Mouse (Mus musculus): ENCODE results near the gene Sc5d. TPM values are rescaled to one million over a fixed set of nuclear protein-coding genes. Genes with fewer than 3 reads are reported as not detected.

Sc5d gene
- total and polyA plus RNA-seq, 3 experiments = 23.3 to 111 (median 77.4) TPM

- no peak for TF ChIP-seq E2F4 (IDR thresholded peaks at IDR 0.05; ENCODE audit: insufficient replicate concordance, low read depth, low read length)
- no peak for TF ChIP-seq USF1 (IDR thresholded peaks at IDR 0.05; ENCODE audit: low read depth, low read length)
- TF ChIP-seq MEF2A (IDR thresholded peaks at IDR 0.05; ENCODE audit: borderline replicate concordance, low read depth, low read length) = no peak
- TF ChIP-seq RCOR1 (conservative IDR thresholded peaks at IDR 0.05; ENCODE audit: low read depth, low read length) = no peak
- no peak for TF ChIP-seq KAT2A (IDR thresholded peaks at IDR 0.05; ENCODE audit: insufficient replicate concordance, low read length)
- H3K27me3 ChIP-seq (replicated peaks) = no peaks in the 10 kb centered on the region
- no peak for DNase-seq (ENCODE audit: extremely low read depth)
- in situ Hi-C loops (cut with MboI; ENCODE audit: low pct_ligation_motif_present, low pct_unique_long_range_greater_than_20kb, low sequenced_read_pairs) (no loop called here), dilution Hi-C loops (cut with MboI; ENCODE audit: extremely low pct_ligation_motif_present, extremely low pct_unique_long_range_greater_than_20kb, low sequenced_read_pairs) (no loop called here)
- no peak overlapping the region for H3K27ac ChIP-seq (ENCODE audit: insufficient read depth, low read depth)
- no peak overlapping the region for H3K4me3 ChIP-seq (replicated peaks in 1 of 3; ENCODE audit: low read depth in 2 of 3, low read length in 2 of 3, poor library complexity in 1 of 3)
- H3K9me3 ChIP-seq (replicated peaks; ENCODE audit: low read length) = peaks cover 4% of the 10 kb centered on the region
- H3K79me2 ChIP-seq (replicated peaks; ENCODE audit: control insufficient read depth, extremely low read depth, insufficient read depth, poor library complexity, severe bottlenecking) = no peaks in the 10 kb centered on the region
- H3K4me1 ChIP-seq (ENCODE audit: control insufficient read depth in 1 of 2, insufficient read depth in 2 of 2) = no peaks in the 10 kb centered on the region; a peak in 1 of 4 replicates
- no peak overlapping the region for H3K4me2 ChIP-seq (ENCODE audit: insufficient read depth, low read depth, poor library complexity, severe bottlenecking)
- no peak overlapping the region for H3K9ac ChIP-seq (ENCODE audit: insufficient read depth, low read depth)
- H3K36me3 ChIP-seq (replicated peaks in 1 of 2; ENCODE audit: control insufficient read depth in 1 of 2, insufficient read depth in 1 of 2, low read length in 1 of 2) = no peaks in the 10 kb centered on the region
Measured at GRCm38 (mm10) chr9:42279676-42280075, 15.6 kb upstream of the Sc5d start.

GRCm38 (mm10) chr9:42278046-42278445, 14.0 kb upstream of the Sc5d start:
- no peak overlapping the region for H3K4me3 ChIP-seq (replicated peaks in 1 of 3; ENCODE audit: low read depth in 2 of 3, low read length in 2 of 3, poor library complexity in 1 of 3)
- dilution Hi-C loops (cut with MboI; ENCODE audit: extremely low pct_ligation_motif_present, extremely low pct_unique_long_range_greater_than_20kb, low sequenced_read_pairs) = no loop called here
- no peak overlapping the region for H3K4me2 ChIP-seq (ENCODE audit: insufficient read depth, low read depth, poor library complexity, severe bottlenecking)
- H3K9me3 ChIP-seq (replicated peaks; ENCODE audit: low read length) = peaks cover 4% of the 10 kb centered on the region
- H3K36me3 ChIP-seq (replicated peaks in 1 of 2; ENCODE audit: control insufficient read depth in 1 of 2, insufficient read depth in 1 of 2, low read length in 1 of 2) = no peaks in the 10 kb centered on the region
- H3K27me3 ChIP-seq (replicated peaks) = no peaks in the 10 kb centered on the region
- no peak for DNase-seq (ENCODE audit: extremely low read depth)
- no peak overlapping the region for H3K9ac ChIP-seq (ENCODE audit: insufficient read depth, low read depth)
- H3K4me1 ChIP-seq (ENCODE audit: control insufficient read depth in 1 of 2, insufficient read depth in 2 of 2) = peaks cover 4 to 11% of the 10 kb centered on the region in 2 experiments
- in situ Hi-C loops (cut with MboI; ENCODE audit: low pct_ligation_motif_present, low pct_unique_long_range_greater_than_20kb, low sequenced_read_pairs) = no loop called here
- H3K79me2 ChIP-seq (replicated peaks; ENCODE audit: control insufficient read depth, extremely low read depth, insufficient read depth, poor library complexity, severe bottlenecking) = no peaks in the 10 kb centered on the region
- TF ChIP-seq POLR2A (IDR thresholded peaks at IDR 0.05; ENCODE audit: low read depth, low read length) = no peak
- TF ChIP-seq E2F4 (IDR thresholded peaks at IDR 0.05; ENCODE audit: insufficient replicate concordance, low read depth, low read length) = no peak
- no peak for TF ChIP-seq GABPA (IDR thresholded peaks at IDR 0.05; ENCODE audit: insufficient replicate concordance, low read depth, low read length)
- no peak for TF ChIP-seq ELF1 (IDR thresholded peaks at IDR 0.05; ENCODE audit: low read depth, low read length)
- TF ChIP-seq TCF12 (IDR thresholded peaks at IDR 0.05; ENCODE audit: low read depth, low read length) = no peak
- no peak for TF ChIP-seq ZNF384 (IDR thresholded peaks at IDR 0.05; ENCODE audit: low read depth, low read length)
- TF ChIP-seq CHD1 (IDR thresholded peaks at IDR 0.05; ENCODE audit: low read depth, low read length) = no peak
- TF ChIP-seq SIN3A (IDR thresholded peaks at IDR 0.05; ENCODE audit: low read length) = no peak
- TF ChIP-seq CTCF (conservative IDR thresholded peaks at IDR 0.05 in 1 of 2, IDR thresholded peaks at IDR 0.05 in 1 of 2; ENCODE audit: low read depth in 2 of 2, low read length in 2 of 2) = no peak
- no peak for TF ChIP-seq POLR2AphosphoS2 (IDR thresholded peaks at IDR 0.05; ENCODE audit: low read depth, low read length)
- H3K27ac ChIP-seq (ENCODE audit: insufficient read depth, low read depth) = no peak overlapping the region

GRCm38 (mm10) chr9:42277606-42278005, 13.6 kb upstream of the Sc5d start:
- H3K9ac ChIP-seq (ENCODE audit: insufficient read depth, low read depth) = no peak overlapping the region
- peaks cover 4% of the 10 kb centered on the region for H3K9me3 ChIP-seq (replicated peaks; ENCODE audit: low read length)
- no peak overlapping the region for H3K4me2 ChIP-seq (ENCODE audit: insufficient read depth, low read depth, poor library complexity, severe bottlenecking)
- dilution Hi-C loops (cut with MboI; ENCODE audit: extremely low pct_ligation_motif_present, extremely low pct_unique_long_range_greater_than_20kb, low sequenced_read_pairs) = no loop called here
- no peak for DNase-seq (ENCODE audit: extremely low read depth)
- no peaks in the 10 kb centered on the region for H3K79me2 ChIP-seq (replicated peaks; ENCODE audit: control insufficient read depth, extremely low read depth, insufficient read depth, poor library complexity, severe bottlenecking)
- H3K4me3 ChIP-seq (replicated peaks in 1 of 3; ENCODE audit: low read depth in 2 of 3, low read length in 2 of 3, poor library complexity in 1 of 3) = no peak overlapping the region
- peaks cover 4 to 16% of the 10 kb centered on the region in 2 experiments for H3K4me1 ChIP-seq (ENCODE audit: control insufficient read depth in 1 of 2, insufficient read depth in 2 of 2)
- H3K27me3 ChIP-seq (replicated peaks) = no peaks in the 10 kb centered on the region
- TF ChIP-seq TCF12 (IDR thresholded peaks at IDR 0.05; ENCODE audit: low read depth, low read length) (no peak), KAT2A (IDR thresholded peaks at IDR 0.05; ENCODE audit: insufficient replicate concordance, low read length) (no peak), E2F4 (IDR thresholded peaks at IDR 0.05; ENCODE audit: insufficient replicate concordance, low read depth, low read length) (no peak), POLR2AphosphoS2 (IDR thresholded peaks at IDR 0.05; ENCODE audit: low read depth, low read length) (no peak), ZKSCAN1 (IDR thresholded peaks at IDR 0.05; ENCODE audit: borderline replicate concordance, low read depth, low read length) (no peak), MEF2A (IDR thresholded peaks at IDR 0.05; ENCODE audit: borderline replicate concordance, low read depth, low read length) (no peak), ETS1 (conservative IDR thresholded peaks at IDR 0.05; ENCODE audit: low read depth, low read length) (no peak), TBP (conservative IDR thresholded peaks at IDR 0.05; ENCODE audit: low read depth, low read length) (no peak), MAZ (IDR thresholded peaks at IDR 0.05; ENCODE audit: low read depth, low read length) (no peak), RAD21 (IDR thresholded peaks at IDR 0.05; ENCODE audit: low read depth, low read length) (no peak), ZMIZ1 (IDR thresholded peaks at IDR 0.05; ENCODE audit: low read depth, low read length) (no peak), BHLHE40 (IDR thresholded peaks at IDR 0.05; ENCODE audit: low read depth, low read length) (no peak), POLR2A (IDR thresholded peaks at IDR 0.05; ENCODE audit: low read depth, low read length) (no peak), HCFC1 (IDR thresholded peaks at IDR 0.05; ENCODE audit: low read depth, low read length) (no peak), USF2 (conservative IDR thresholded peaks at IDR 0.05; ENCODE audit: low read depth, low read length) (no peak), SMC3 (IDR thresholded peaks at IDR 0.05; ENCODE audit: low read depth, low read length) (no peak), MAX (IDR thresholded peaks at IDR 0.05; ENCODE audit: low read length) (no peak), MXI1 (IDR thresholded peaks at IDR 0.05; ENCODE audit: low read depth, low read length) (no peak)
- in situ Hi-C loops (cut with MboI; ENCODE audit: low pct_ligation_motif_present, low pct_unique_long_range_greater_than_20kb, low sequenced_read_pairs) = no loop called here
- H3K36me3 ChIP-seq (replicated peaks in 1 of 2; ENCODE audit: control insufficient read depth in 1 of 2, insufficient read depth in 1 of 2, low read length in 1 of 2) = no peaks in the 10 kb centered on the region
- no peak overlapping the region for H3K27ac ChIP-seq (ENCODE audit: insufficient read depth, low read depth)
